ENCODE assay signal across 14 mouse cellular contexts in genomic region chr1:79589971-79590763, GRCm38 (mm10).
DNase-seq lines count a peak whose midpoint lies in the region; ATAC-seq and TF ChIP-seq lines count a peak whose summit lies in the region.
"Had no signal": no experiment of that assay in that cellular context is flagged by ENCODE, and none has a peak within 500 bp of the region (broad histone marks: within the 10 kb centered on the region; RNA-seq: fewer than 3 reads in every experiment).

No protein-coding gene starts in this region.

- ATAC-seq in kidney, embryonic 16.5 days (ENCODE audit: low FRiP score, low TSS enrichment) = no peak
- no peak for ATAC-seq in megakaryocyte progenitor cell, adult 5-6 weeks (replicated peaks; ENCODE audit: poor library complexity)

- H3K4me2 ChIP-seq in kidney, embryonic 16.5 days (replicated peaks; ENCODE audit: low read depth, low read length) = no peak overlapping the region
- H3K4me2 ChIP-seq: forebrain, embryonic 12.5 days; limb, embryonic 13.5 days had no signal

- TF ChIP-seq CTCF in kidney, adult 2 months (conservative IDR thresholded peaks at IDR 0.05; ENCODE audit: insufficient read depth, insufficient read length, low read depth, low read length) = no peak

- no peak for DNase-seq in heart, embryonic 10.5 days (ENCODE audit: low spot score)
- no peak for DNase-seq in heart, adult 11 months
- DNase-seq in kidney, adult 2 months = peak; percentile 75
- peak; percentile 31 for DNase-seq in brain, adult 2 months (ENCODE audit: low read depth, low spot score)
- DNase-seq in kidney, postnatal 36 days = peak; percentile 53 to 61
- no peak for DNase-seq in layer of hippocampus, postnatal 10 days (ENCODE audit: low spot score in 2 of 2)
- DNase-seq: adrenal gland, adult 8-10 months; cerebellum, adult 8-10 months; thymus, postnatal 14 days had no signal

- no peaks in the 10 kb centered on the region for H3K27me3 ChIP-seq in heart, embryonic 10.5 days (ENCODE audit: insufficient read depth, poor library complexity, severe bottlenecking)
- H3K27me3 ChIP-seq in kidney, adult 2 months (replicated peaks; ENCODE audit: control insufficient read depth, insufficient read depth, low read length) = no peaks in the 10 kb centered on the region
- no peaks in the 10 kb centered on the region for H3K27me3 ChIP-seq in kidney, embryonic 16.5 days (ENCODE audit: insufficient read depth, low read length)
- H3K27me3 ChIP-seq: forebrain, embryonic 12.5 days; limb, embryonic 13.5 days had no signal

- H3K9ac ChIP-seq in kidney, embryonic 16.5 days (replicated peaks; ENCODE audit: low read length) = no peak overlapping the region
- H3K9ac ChIP-seq: forebrain, embryonic 12.5 days; limb, embryonic 13.5 days had no signal

- no peak overlapping the region for H3K4me3 ChIP-seq in heart, embryonic 10.5 days
- H3K4me3 ChIP-seq in kidney, adult 2 months (ENCODE audit: insufficient read depth, low read depth, low read length) = no peak overlapping the region
- no peak overlapping the region for H3K4me3 ChIP-seq in kidney, embryonic 16.5 days (ENCODE audit: low read length)
- H3K4me3 ChIP-seq: forebrain, embryonic 12.5 days; limb, embryonic 13.5 days had no signal

- TF ChIP-seq POLR2A in kidney, adult 2 months (IDR thresholded peaks at IDR 0.05; ENCODE audit: low read depth, low read length) = no peak

- peak overlapping the region; percentile 52; the same call in 1 of the 2 replicates for H3K27ac ChIP-seq in heart, embryonic 10.5 days
- H3K27ac ChIP-seq in kidney, adult 2 months (ENCODE audit: insufficient read depth, low read depth, low read length) = no peak overlapping the region
- H3K27ac ChIP-seq in kidney, embryonic 16.5 days (ENCODE audit: low read length) = no peak overlapping the region
- H3K27ac ChIP-seq: forebrain, embryonic 12.5 days; limb, embryonic 13.5 days; stomach, postnatal 0 days had no signal

- H3K36me3 ChIP-seq in heart, embryonic 10.5 days = no peaks in the 10 kb centered on the region
- no peaks in the 10 kb centered on the region for H3K36me3 ChIP-seq in kidney, adult 2 months (ENCODE audit: control insufficient read depth, insufficient read depth, low read length)
- no peaks in the 10 kb centered on the region for H3K36me3 ChIP-seq in kidney, embryonic 16.5 days (ENCODE audit: insufficient read depth, low read length)
- H3K36me3 ChIP-seq: forebrain, embryonic 12.5 days; limb, embryonic 13.5 days had no signal

- H3K4me1 ChIP-seq in heart, embryonic 10.5 days = peaks cover 9% of the 10 kb centered on the region; the same call in 1 of the 2 replicates
- H3K4me1 ChIP-seq in kidney, adult 2 months (ENCODE audit: control insufficient read depth, insufficient read depth, low read length) = peaks cover 10% of the 10 kb centered on the region
- no peaks in the 10 kb centered on the region for H3K4me1 ChIP-seq in kidney, embryonic 16.5 days (ENCODE audit: insufficient read depth, low read length)
- H3K4me1 ChIP-seq: forebrain, embryonic 12.5 days; limb, embryonic 13.5 days had no signal

- 81% methylated on average over 4 of the region's 4 CpGs for WGBS in heart, embryonic 10.5 days
- 54% methylated on average over 4 of the region's 4 CpGs for WGBS in kidney, adult 2 months
- 68% methylated on average over 4 of the region's 4 CpGs for WGBS in kidney, embryonic 16.5 days

- H3K9me3 ChIP-seq in heart, embryonic 10.5 days = no peaks in the 10 kb centered on the region
- H3K9me3 ChIP-seq in kidney, embryonic 16.5 days (ENCODE audit: low read length) = no peaks in the 10 kb centered on the region
- H3K9me3 ChIP-seq: forebrain, embryonic 12.5 days; limb, embryonic 13.5 days had no signal

Comparison
In these comparisons a context has a peak if more than half of its experiments do, and no peak if none do; other contexts are left out.
1. DNase-seq: peak in kidney, adult 2 months (single experiment), brain, adult 2 months (single experiment) and kidney, postnatal 36 days (2 of 2); none in heart, embryonic 10.5 days (single experiment), heart, adult 11 months (single experiment) and layer of hippocampus, postnatal 10 days (0 of 2).